Mouse (Mus musculus) common myeloid progenitor, adult 5-6 weeks (primary cell): ENCODE data around the gene Gpr84. TPM values are rescaled to one million over a fixed set of nuclear protein-coding genes. Genes with fewer than 3 reads are reported as not detected.

Experiments
- ATAC-seq: replicated peaks from 2 replicates; pipeline ENCODE4 v1.8.0; 2016; ENCODE audit warnings: low read depth, mild to moderate bottlenecking, moderate TSS enrichment, inconsistent platforms; ENCODE audit not compliant: poor library complexity, severe bottlenecking
- total RNA-seq: library from RNA; stranded (forward); fragments of 200-1000, 187-1606 nt; gene quantifications from 2 replicates; pipeline ENCODE4 v1.2.3, GENCODE M21; 2017

The Gpr84 gene
- total RNA-seq, 1 experiment from 2014 or later = not detected

GRCm38 (mm10) chr15:103336996-103337667 is 26.7 kb upstream of the Gpr84 start:
- no peak for ATAC-seq

GRCm38 (mm10) chr15:103335488-103336235 is 25.2 kb upstream of the Gpr84 start:
- ATAC-seq = no peak

GRCm38 (mm10) chr15:103335040-103335439 is 24.6 kb upstream of the Gpr84 start:
- ATAC-seq = no peak

- no peak for ATAC-seq
Observed at GRCm38 (mm10) chr15:103334194-103334593, 23.8 kb upstream of the Gpr84 start.

GRCm38 (mm10) chr15:103333738-103334137 is 23.3 kb upstream of the Gpr84 start:
- ATAC-seq = peak; percentile 78

GRCm38 (mm10) chr15:103333081-103333615 is 22.7 kb upstream of the Gpr84 start:
- ATAC-seq = peak; percentile 75

GRCm38 (mm10) chr15:103323455-103324247 is 13.2 kb upstream of the Gpr84 start:
- ATAC-seq = peak; percentile 85

- ATAC-seq = no peak
Observed at GRCm38 (mm10) chr15:103323070-103323454, 12.7 kb upstream of the Gpr84 start.

GRCm38 (mm10) chr15:103322396-103322795 is 12.0 kb upstream of the Gpr84 start:
- no peak for ATAC-seq

- no peak for ATAC-seq
Observed at GRCm38 (mm10) chr15:103321076-103321475, 10.7 kb upstream of the Gpr84 start.

- ATAC-seq = no peak
Observed at GRCm38 (mm10) chr15:103318201-103318816, 7.9 kb upstream of the Gpr84 start.

- no peak for ATAC-seq
Observed at GRCm38 (mm10) chr15:103317731-103318130, 7.3 kb upstream of the Gpr84 start.

GRCm38 (mm10) chr15:103317120-103317519 is 6.7 kb upstream of the Gpr84 start:
- no peak for ATAC-seq

GRCm38 (mm10) chr15:103315979-103316776 is 5.8 kb upstream of the Gpr84 start:
- no peak for ATAC-seq

GRCm38 (mm10) chr15:103315011-103315502 is 4.6 kb upstream of the Gpr84 start:
- peak; percentile 17; the same call in 1 of the 2 replicates for ATAC-seq

GRCm38 (mm10) chr15:103314181-103314580 is 3.8 kb upstream of the Gpr84 start:
- no peak for ATAC-seq

GRCm38 (mm10) chr15:103313495-103314095 is 3.2 kb upstream of the Gpr84 start:
- ATAC-seq = peak; percentile 34

GRCm38 (mm10) chr15:103308876-103309580 is 1.4 kb downstream of the Gpr84 start:
- ATAC-seq = no peak
